Mouse (Mus musculus) midbrain, embryonic 10.5 days (tissue): ENCODE data around the gene Vps4a. TPM values are rescaled to one million over a fixed set of nuclear protein-coding genes. Genes with fewer than 3 reads are reported as not detected.
"Not testable (repeated sequence)": the region's sequence is repeated elsewhere in the genome, so short reads cannot be mapped to it uniquely, and the experiment has no call there.

Source experiments
- DNase-seq: peaks from one replicate; pipeline ENCODE4 v3.0.0-alpha.2; 2017; ENCODE audit warnings: low spot score
- H3K27ac ChIP-seq: fragments of 300-500 bp; sonication (generic); replicated peaks from 2 replicates; pipeline ENCODE4 v1.5.1; 2016; ENCODE audit warnings: mild to moderate bottlenecking
- H3K27me3 ChIP-seq: fragments of 300-500 bp; sonication (generic); 2 replicates; pipeline ENCODE4 v1.6.1; 2016; ENCODE audit warnings: low read depth, mild to moderate bottlenecking; ENCODE audit not compliant: poor library complexity, severe bottlenecking
- H3K36me3 ChIP-seq: fragments of 300-500 bp; sonication (generic); 2 replicates; pipeline ENCODE4 v1.6.1; 2016; ENCODE audit warnings: mild to moderate bottlenecking, moderate library complexity
- H3K4me1 ChIP-seq: fragments of 300-500 bp; sonication (generic); 2 replicates; pipeline ENCODE4 v1.6.1; 2016
- H3K4me3 ChIP-seq: fragments of 300-500 bp; sonication (generic); 2 replicates; pipeline ENCODE4 v1.5.1; 2016; ENCODE audit warnings: mild to moderate bottlenecking, moderate library complexity
- H3K9me3 ChIP-seq: fragments of 300-500 bp; sonication (generic); replicated peaks from 2 replicates; pipeline ENCODE4 v1.6.1; 2016; ENCODE audit warnings: mild to moderate bottlenecking
- WGBS: fragments of 180-500 bp; shearing (Covaris S2); methylation state at CpG from one replicate; pipeline ENCODE4 v1.1.7; 2016; 5-methylcytosine and 5-hydroxymethylcytosine counted together
- polyA plus RNA-seq: library from polyadenylated mRNA; unstranded; fragments of >200 nt; fragmentation: Nextera tagmentation; extraction: Ambion mirVana; gene quantifications from 2 replicates; pipeline ENCODE4 v1.2.1, GENCODE M21; 2016

The Vps4a gene
- 68.0 and 80.2 TPM in 2 replicates for polyA plus RNA-seq

DNA sequence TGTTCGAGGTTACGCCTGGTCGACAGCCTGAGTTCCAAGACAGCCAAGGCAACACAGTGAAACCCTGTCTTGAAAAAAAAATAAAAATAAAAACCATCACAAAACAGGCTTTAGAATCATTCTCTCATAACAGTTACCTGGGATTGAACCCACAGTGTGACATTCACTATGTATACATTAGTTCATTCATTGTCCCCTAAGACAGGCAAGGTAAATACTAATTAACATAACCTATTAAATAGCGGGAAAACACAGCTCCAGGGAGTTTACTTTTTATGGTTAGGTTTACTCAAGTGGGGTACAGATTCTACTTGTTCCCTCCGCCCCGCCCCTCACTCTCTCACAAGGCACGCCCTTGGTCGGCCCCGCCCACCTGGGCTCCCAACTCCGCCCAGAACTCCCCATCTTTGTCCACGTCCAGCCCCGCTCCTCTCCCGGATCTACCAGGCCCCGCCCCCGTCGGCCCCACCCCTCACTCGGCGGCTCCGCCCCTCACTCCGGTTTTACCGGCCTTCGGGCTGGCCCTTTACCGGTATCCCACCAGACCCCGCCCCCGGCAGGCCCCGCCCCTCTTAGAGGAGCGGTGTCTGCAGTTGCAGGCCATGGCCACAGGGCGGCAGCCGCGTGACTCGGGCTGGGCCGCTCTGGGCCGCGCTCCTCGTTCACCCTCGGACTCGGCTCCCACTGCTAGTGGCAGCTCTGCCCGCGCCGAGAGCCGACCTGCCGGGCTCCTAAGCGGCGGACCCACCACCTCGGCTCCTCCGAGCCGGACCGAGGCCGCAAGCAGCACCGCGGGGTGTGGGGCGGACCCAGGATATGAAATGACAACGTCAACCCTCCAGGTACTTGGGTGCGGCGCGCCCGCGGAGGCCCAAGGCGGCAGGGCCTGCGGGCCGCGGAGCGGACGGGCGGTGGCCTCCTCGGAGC lies at the start of gene Vps4a:
Vps4a (plus strand) TSS at position 573 of the 927 bp plus-strand sequence.
- Histone ChIP-seq H3K27ac (peak within 1 kb of the TSS; percentile 91), H3K9me3 (no peaks in the 10 kb centered on the region), H3K36me3 (no peaks in the 10 kb centered on the region), H3K27me3 (no peaks in the 10 kb centered on the region), H3K4me1 (peaks cover 33% of the 10 kb centered on the region), H3K4me3 (peak within 1 kb of the TSS; percentile 98)
- DNase-seq = peak; percentile 96
- 5% methylated on average over 65 of the region's 66 CpGs for WGBS

- no peaks in the 10 kb centered on the region for H3K9me3 ChIP-seq
- WGBS = 93% methylated on average over 9 of the region's 9 CpGs
- DNase-seq = no peak
- no peak overlapping the region for H3K27ac ChIP-seq
- no peaks in the 10 kb centered on the region for H3K4me1 ChIP-seq
- no peaks in the 10 kb centered on the region for H3K27me3 ChIP-seq
- H3K36me3 ChIP-seq = peaks cover 20% of the 10 kb centered on the region
- no peak overlapping the region for H3K4me3 ChIP-seq
Measured at GRCm38 (mm10) chr8:106985404-106985821, 45.6 kb upstream of the Vps4a start.

DNA sequence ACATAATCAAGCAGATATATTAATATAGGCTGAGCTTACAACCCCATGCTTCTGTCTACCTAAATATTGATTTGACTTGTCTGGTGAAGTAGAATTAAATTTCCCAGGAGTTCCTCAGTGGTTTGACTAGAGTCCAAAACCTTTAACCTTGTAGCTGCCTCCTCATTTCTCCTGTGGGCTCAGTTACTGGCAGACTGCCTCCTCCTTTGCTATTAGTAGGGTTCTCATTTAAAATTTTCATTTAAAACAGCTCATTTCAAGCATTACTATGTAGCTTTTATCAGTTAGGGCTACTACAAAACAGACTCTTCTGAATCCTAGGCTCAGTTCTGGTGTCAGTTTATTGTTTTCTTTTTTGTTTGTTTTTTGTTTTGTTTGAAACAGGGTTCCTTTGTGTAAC lies 45.1 kb upstream of the Vps4a start:
- Histone ChIP-seq H3K4me1 (no peaks in the 10 kb centered on the region), H3K4me3 (no peak overlapping the region), H3K36me3 (peaks cover 20% of the 10 kb centered on the region), H3K27ac (no peak overlapping the region), H3K27me3 (no peaks in the 10 kb centered on the region), H3K9me3 (no peaks in the 10 kb centered on the region)
- DNase-seq = no peak

- Histone ChIP-seq H3K27ac (no peak overlapping the region), H3K9me3 (no peaks in the 10 kb centered on the region), H3K36me3 (peaks cover 29% of the 10 kb centered on the region), H3K4me1 (no peaks in the 10 kb centered on the region), H3K27me3 (no peaks in the 10 kb centered on the region), H3K4me3 (no peak overlapping the region)
- no peak for DNase-seq
Measured at GRCm38 (mm10) chr8:106987557-106987956, 43.5 kb upstream of the Vps4a start.

GRCm38 (mm10) chr8:106991393-106991792 lies 39.6 kb upstream of the Vps4a start:
- 93% methylated on average over 7 of the region's 7 CpGs for WGBS
- peaks cover 47% of the 10 kb centered on the region for H3K36me3 ChIP-seq

DNA sequence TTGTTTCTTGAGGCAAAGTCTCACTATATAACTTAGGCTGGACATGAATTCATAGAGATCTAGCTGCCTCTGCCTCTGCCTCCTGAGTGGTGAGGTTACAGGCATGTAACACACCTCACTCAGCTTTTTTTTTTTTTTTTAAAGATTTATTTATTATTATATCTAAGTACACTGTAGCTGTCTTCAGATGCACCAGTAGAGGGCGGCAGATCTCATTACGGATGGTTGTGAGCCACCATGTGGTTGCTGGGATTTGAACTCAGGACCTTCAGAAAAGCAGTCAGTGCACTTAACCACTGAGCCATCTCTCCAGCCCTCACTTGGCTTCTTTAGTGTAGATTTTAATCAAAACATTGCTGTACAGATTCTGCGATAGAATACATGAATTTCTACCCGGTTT lies 34.7 kb upstream of the Vps4a start:
- not testable (repeated sequence) for H3K4me3 ChIP-seq, DNase-seq, H3K27ac ChIP-seq, H3K27me3 ChIP-seq, H3K4me1 ChIP-seq, H3K9me3 ChIP-seq
- 88% methylated on average over 4 of the region's 4 CpGs for WGBS
- H3K36me3 ChIP-seq = peaks cover 54% of the 10 kb centered on the region

More at GRCm38 (mm10) chr8:106991393-106991792, 39.6 kb upstream of the Vps4a start:
- DNase-seq = no peak
- Histone ChIP-seq H3K27me3 (no peaks in the 10 kb centered on the region), H3K4me1 (no peaks in the 10 kb centered on the region), H3K27ac (no peak overlapping the region), H3K4me3 (no peak overlapping the region), H3K9me3 (no peaks in the 10 kb centered on the region)

DNA sequence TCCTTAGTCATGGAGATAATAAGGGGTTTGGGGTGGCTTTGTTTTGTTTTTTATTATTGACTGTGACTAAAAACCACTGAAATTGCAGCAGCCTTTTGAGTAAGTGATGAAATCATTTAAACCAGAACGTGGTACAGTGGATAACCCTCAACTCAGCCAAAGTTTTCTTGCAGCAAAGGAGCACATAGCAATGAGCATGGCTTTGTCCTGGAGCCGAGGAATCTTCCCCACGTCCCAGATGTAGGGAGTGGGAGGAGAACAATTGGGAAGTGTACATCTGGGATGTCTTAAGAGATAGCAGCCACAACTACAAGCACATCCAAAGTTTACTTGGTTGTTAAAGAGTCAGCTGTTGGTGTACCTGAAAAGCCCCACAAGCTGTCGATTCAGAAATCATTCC lies 33.6 kb upstream of the Vps4a start:
- H3K36me3 ChIP-seq = peaks cover 50% of the 10 kb centered on the region
- DNase-seq = no peak
- H3K9me3 ChIP-seq = no peaks in the 10 kb centered on the region
- 94% methylated on average over 4 of the region's 4 CpGs for WGBS
- H3K27me3 ChIP-seq = no peaks in the 10 kb centered on the region
- no peaks in the 10 kb centered on the region for H3K4me1 ChIP-seq
- no peak overlapping the region for H3K4me3 ChIP-seq
- H3K27ac ChIP-seq = no peak overlapping the region

GRCm38 (mm10) chr8:106999068-106999467 lies 32.0 kb upstream of the Vps4a start:
- Histone ChIP-seq H3K4me1 (no peaks in the 10 kb centered on the region), H3K36me3 (peaks cover 46% of the 10 kb centered on the region), H3K27ac (no peak overlapping the region), H3K9me3 (no peaks in the 10 kb centered on the region), H3K27me3 (no peaks in the 10 kb centered on the region), H3K4me3 (no peak overlapping the region)
- 88% methylated on average over 1 of the region's 1 CpGs for WGBS
- DNase-seq = no peak

- H3K4me1 ChIP-seq = no peaks in the 10 kb centered on the region
- no peaks in the 10 kb centered on the region for H3K27me3 ChIP-seq
- DNase-seq = peak; percentile 80
- peaks cover 33% of the 10 kb centered on the region for H3K36me3 ChIP-seq
- H3K27ac ChIP-seq = no peak overlapping the region
- no peak overlapping the region for H3K4me3 ChIP-seq
- 60% methylated on average over 5 of the region's 5 CpGs for WGBS
- H3K9me3 ChIP-seq = no peaks in the 10 kb centered on the region
Measured at GRCm38 (mm10) chr8:107002532-107002931, 28.5 kb upstream of the Vps4a start.

- no peak overlapping the region for H3K27ac ChIP-seq
- WGBS = 92% methylated on average over 3 of the region's 3 CpGs
- H3K36me3 ChIP-seq = peaks cover 59% of the 10 kb centered on the region
- no peak overlapping the region for H3K4me3 ChIP-seq
- no peaks in the 10 kb centered on the region for H3K4me1 ChIP-seq
- no peaks in the 10 kb centered on the region for H3K9me3 ChIP-seq
- DNase-seq = no peak
- H3K27me3 ChIP-seq = no peaks in the 10 kb centered on the region
Measured at GRCm38 (mm10) chr8:107007795-107008194, 23.2 kb upstream of the Vps4a start.

GRCm38 (mm10) chr8:107012666-107013065 lies 18.4 kb upstream of the Vps4a start:
- no peaks in the 10 kb centered on the region for H3K27me3 ChIP-seq
- WGBS = 81% methylated on average over 2 of the region's 2 CpGs

DNA sequence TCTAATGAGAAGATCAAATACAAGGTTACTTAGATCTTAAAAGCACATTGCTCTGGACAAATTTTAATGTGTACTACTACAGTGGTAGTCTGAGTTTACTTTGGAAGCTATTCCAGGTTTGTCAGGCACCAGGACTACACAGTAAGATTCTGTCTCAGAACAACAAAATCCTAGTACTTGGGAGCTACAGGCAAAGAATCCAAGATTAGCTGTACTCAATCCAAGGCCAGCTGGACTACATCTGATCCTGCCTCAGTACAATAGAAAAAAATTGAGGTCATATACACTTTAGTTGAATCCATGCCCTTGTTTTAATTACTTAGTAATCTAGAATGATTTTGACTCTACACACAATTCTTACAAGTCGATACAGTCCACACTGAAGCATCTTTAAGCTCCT lies 16.1 kb upstream of the Vps4a start:
- no peak overlapping the region for H3K4me3 ChIP-seq
- no peak overlapping the region for H3K27ac ChIP-seq
- H3K9me3 ChIP-seq = no peaks in the 10 kb centered on the region
- no peaks in the 10 kb centered on the region for H3K27me3 ChIP-seq
- no peak for DNase-seq
- no peaks in the 10 kb centered on the region for H3K4me1 ChIP-seq
- H3K36me3 ChIP-seq = peaks cover 30% of the 10 kb centered on the region
- WGBS = 88% methylated on average over 1 of the region's 1 CpGs

More at GRCm38 (mm10) chr8:107012666-107013065, 18.4 kb upstream of the Vps4a start:
- Histone ChIP-seq H3K4me3 (no peak overlapping the region), H3K36me3 (peaks cover 42% of the 10 kb centered on the region), H3K9me3 (no peaks in the 10 kb centered on the region), H3K27ac (no peak overlapping the region), H3K4me1 (no peaks in the 10 kb centered on the region)
- no peak for DNase-seq

GRCm38 (mm10) chr8:107023479-107023878 lies 7.5 kb upstream of the Vps4a start:
- no peak for DNase-seq
- H3K27me3 ChIP-seq = no peaks in the 10 kb centered on the region
- H3K27ac ChIP-seq = no peak overlapping the region
- H3K4me3 ChIP-seq = no peak overlapping the region
- no peaks in the 10 kb centered on the region for H3K36me3 ChIP-seq
- H3K4me1 ChIP-seq = no peaks in the 10 kb centered on the region
- WGBS = 95% methylated on average over 8 of the region's 8 CpGs
- H3K9me3 ChIP-seq = no peaks in the 10 kb centered on the region
